Mouse (Mus musculus) stomach, postnatal 0 days (tissue): ENCODE measurements around the gene Rpl10-ps3.

ENCODE experiments used
- CTCF ChIP-seq: IDR thresholded peaks from 2 replicates; pipeline ENCODE4 v1.5.1; 2016; ENCODE audit warnings: antibody characterized with exemption, low read depth, mild to moderate bottlenecking, moderate library complexity
- EP300 ChIP-seq: optimal IDR thresholded peaks from 2 replicates; pipeline ENCODE3; 2016; ENCODE audit warnings: antibody characterized with exemption

DNA sequence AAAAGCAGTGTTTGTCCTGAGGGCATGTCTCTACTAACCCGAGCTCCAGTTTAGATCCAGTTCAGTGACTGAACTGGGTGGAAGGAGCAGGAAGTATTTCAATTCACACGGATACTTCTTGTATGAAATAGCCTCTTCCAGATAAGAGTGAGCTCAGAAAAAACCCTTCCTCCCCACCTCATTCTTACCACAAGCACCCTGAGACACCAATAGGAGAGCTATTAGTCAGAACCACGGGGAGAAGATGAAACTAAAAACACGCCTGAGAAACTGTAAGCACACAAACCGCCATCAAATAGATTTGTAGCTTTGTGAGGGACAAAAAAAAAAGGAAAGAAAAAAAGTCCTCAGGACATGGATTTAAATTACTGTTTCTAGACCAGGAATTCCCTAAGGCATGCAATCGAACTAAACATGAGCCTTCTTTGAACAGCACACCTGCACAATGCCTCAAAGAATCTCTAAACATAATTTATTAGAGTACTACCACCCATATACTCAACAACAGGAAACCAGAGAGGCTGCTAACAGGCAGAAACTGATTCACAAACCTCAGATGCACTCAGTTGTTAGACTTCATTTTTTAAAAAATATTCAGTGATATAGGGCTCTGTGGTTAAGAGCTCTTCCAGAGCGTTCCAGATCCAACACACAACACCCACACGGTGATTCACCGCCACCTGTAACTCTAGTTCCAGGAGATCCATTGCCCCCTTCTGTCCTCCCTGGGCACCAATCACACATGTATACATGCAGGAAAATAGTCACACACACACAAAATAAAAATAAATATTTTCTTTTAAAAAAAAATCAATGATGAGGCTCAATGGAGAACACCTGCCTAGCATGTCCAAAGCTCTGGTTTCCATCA, 20.2 kb downstream of the Rpl10-ps3 start:
- TF ChIP-seq CTCF (no peak), EP300 (no peak)
